Mouse (Mus musculus): ENCODE results near the gene Ak2. TPM values are rescaled to one million over a fixed set of nuclear protein-coding genes. Genes with fewer than 3 reads are reported as not detected.

Gene Ak2
- total and polyA plus RNA-seq, 3 experiments = 269 to 363 (median 280) TPM

DNA sequence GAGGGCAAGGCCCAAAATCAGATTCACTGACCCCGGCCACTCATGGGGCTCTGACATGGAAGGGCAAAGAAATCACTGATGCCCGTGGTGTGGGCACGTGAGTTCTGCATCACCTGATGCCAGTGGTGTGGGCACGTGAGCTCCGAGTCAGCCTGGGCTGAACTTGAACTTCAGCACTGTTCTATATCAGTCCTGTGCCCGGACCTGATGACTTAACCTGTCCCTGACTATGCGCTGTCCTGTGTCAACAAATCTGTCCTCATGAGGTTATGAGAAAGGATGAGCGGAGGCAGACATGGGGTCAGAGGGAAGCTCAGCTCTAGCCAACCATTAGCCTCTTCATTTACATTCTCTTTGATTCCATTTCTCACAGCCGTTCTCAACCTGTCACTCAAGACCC lies 45.0 kb upstream of the Ak2 start:
- no peaks in the 10 kb centered on the region for H3K79me2 ChIP-seq (replicated peaks; ENCODE audit: control insufficient read depth, extremely low read depth, insufficient read depth, poor library complexity, severe bottlenecking)
- no peak overlapping the region for H3K9ac ChIP-seq (ENCODE audit: insufficient read depth, low read depth)
- TF ChIP-seq ZC3H11A (IDR thresholded peaks at IDR 0.05; ENCODE audit: low read depth, low read length) (no peak), CHD1 (IDR thresholded peaks at IDR 0.05; ENCODE audit: low read depth, low read length) (no peak), UBTF (IDR thresholded peaks at IDR 0.05; ENCODE audit: low read depth, low read length) (no peak), SIN3A (IDR thresholded peaks at IDR 0.05; ENCODE audit: low read length) (no peak), CTCF (conservative IDR thresholded peaks at IDR 0.05 in 1 of 2, IDR thresholded peaks at IDR 0.05 in 1 of 2; ENCODE audit: low read depth in 2 of 2, low read length in 2 of 2) (no peak), RAD21 (IDR thresholded peaks at IDR 0.05; ENCODE audit: low read depth, low read length) (no peak), MYC (IDR thresholded peaks at IDR 0.05; ENCODE audit: low read depth, low read length) (no peak), BHLHE40 (IDR thresholded peaks at IDR 0.05; ENCODE audit: low read depth, low read length) (no peak), NELFE (IDR thresholded peaks at IDR 0.05; ENCODE audit: low read depth, low read length) (no peak), SMC3 (IDR thresholded peaks at IDR 0.05; ENCODE audit: low read depth, low read length) (no peak), ZNF384 (IDR thresholded peaks at IDR 0.05; ENCODE audit: low read depth, low read length) (no peak), USF2 (conservative IDR thresholded peaks at IDR 0.05; ENCODE audit: low read depth, low read length) (no peak)
- DNase-seq (ENCODE audit: extremely low read depth) = no peak
- H3K36me3 ChIP-seq (replicated peaks in 1 of 2; ENCODE audit: control insufficient read depth in 1 of 2, insufficient read depth in 1 of 2, low read length in 1 of 2) = no peaks in the 10 kb centered on the region
- no peak overlapping the region for H3K4me3 ChIP-seq (replicated peaks in 1 of 3; ENCODE audit: low read depth in 2 of 3, low read length in 2 of 3, poor library complexity in 1 of 3)
- in situ Hi-C loops (cut with MboI; ENCODE audit: low pct_ligation_motif_present, low pct_unique_long_range_greater_than_20kb, low sequenced_read_pairs) (loop anchor here (10.0 kb wide), 1 partner anchor 232 kb away; no protein-coding TSS in a partner anchor), dilution Hi-C loops (cut with MboI; ENCODE audit: extremely low pct_ligation_motif_present, extremely low pct_unique_long_range_greater_than_20kb, low sequenced_read_pairs) (no loop called here)
- H3K27ac ChIP-seq (ENCODE audit: insufficient read depth, low read depth) = no peak overlapping the region
- peaks cover 0 to 8% of the 10 kb centered on the region in 2 experiments; a peak in 1 of 4 replicates for H3K4me1 ChIP-seq (ENCODE audit: control insufficient read depth in 1 of 2, insufficient read depth in 2 of 2)
- peaks cover 6% of the 10 kb centered on the region for H3K27me3 ChIP-seq (replicated peaks)
- H3K9me3 ChIP-seq (replicated peaks; ENCODE audit: low read length) = peaks cover 2% of the 10 kb centered on the region
- H3K4me2 ChIP-seq (ENCODE audit: insufficient read depth, low read depth, poor library complexity, severe bottlenecking) = no peak overlapping the region

DNA sequence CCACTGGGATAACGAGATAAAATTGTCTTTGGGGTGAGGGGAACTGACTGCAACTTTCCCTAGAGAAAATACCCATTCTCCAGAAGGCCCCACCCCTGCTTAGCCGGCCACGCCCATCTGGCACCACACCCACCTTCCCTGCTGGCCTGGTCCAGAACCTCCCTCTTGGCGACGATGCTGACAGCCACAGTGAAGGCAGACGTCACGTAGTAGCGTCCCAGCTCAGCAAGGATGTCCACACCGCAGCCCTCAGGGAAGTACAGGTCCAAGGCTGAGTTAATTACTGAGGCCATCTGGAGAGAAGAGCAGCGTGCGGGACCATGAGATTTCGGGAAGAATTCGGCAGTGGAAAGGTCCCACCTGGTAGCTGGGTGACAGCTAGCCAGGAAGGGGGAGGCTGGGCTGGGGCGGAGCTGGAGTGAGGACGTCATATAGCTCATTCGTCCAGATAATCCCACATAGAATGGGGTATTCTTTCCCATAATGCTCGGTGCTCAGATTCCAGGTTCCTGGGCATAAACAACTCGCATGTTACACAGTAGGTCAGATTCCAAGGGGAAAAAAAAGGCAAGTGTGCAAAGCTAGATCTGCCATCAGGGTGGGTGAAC lies 44.3 kb upstream of the Ak2 start:
- in situ Hi-C loops (cut with MboI; ENCODE audit: low pct_ligation_motif_present, low pct_unique_long_range_greater_than_20kb, low sequenced_read_pairs) = loop anchor here (10.0 kb wide), 1 partner anchor 233 kb away; no protein-coding TSS in a partner anchor
- dilution Hi-C loops (cut with MboI; ENCODE audit: extremely low pct_ligation_motif_present, extremely low pct_unique_long_range_greater_than_20kb, low sequenced_read_pairs) = no loop called here
- Histone ChIP-seq H3K79me2 (replicated peaks; ENCODE audit: control insufficient read depth, extremely low read depth, insufficient read depth, poor library complexity, severe bottlenecking) (no peaks in the 10 kb centered on the region), H3K9ac (ENCODE audit: insufficient read depth, low read depth) (no peak overlapping the region), H3K9me3 (replicated peaks; ENCODE audit: low read length) (no peaks in the 10 kb centered on the region), H3K4me1 (ENCODE audit: control insufficient read depth in 1 of 2, insufficient read depth in 2 of 2) (peaks cover 0 to 8% of the 10 kb centered on the region in 2 experiments; a peak in 1 of 4 replicates), H3K27me3 (replicated peaks) (peaks cover 13% of the 10 kb centered on the region), H3K36me3 (replicated peaks in 1 of 2; ENCODE audit: control insufficient read depth in 1 of 2, insufficient read depth in 1 of 2, low read length in 1 of 2) (no peaks in the 10 kb centered on the region), H3K27ac (ENCODE audit: insufficient read depth, low read depth) (no peak overlapping the region), H3K4me3 (replicated peaks in 1 of 3; ENCODE audit: low read depth in 2 of 3, low read length in 2 of 3, poor library complexity in 1 of 3) (no peak overlapping the region), H3K4me2 (ENCODE audit: insufficient read depth, low read depth, poor library complexity, severe bottlenecking) (no peak overlapping the region)
- DNase-seq (ENCODE audit: extremely low read depth) = no peak
- TF ChIP-seq MXI1 (IDR thresholded peaks at IDR 0.05; ENCODE audit: low read depth, low read length) (no peak), JUND (conservative IDR thresholded peaks at IDR 0.05; ENCODE audit: low read depth, low read length) (no peak)

Data from CH12.LX (cell line).